Mouse (Mus musculus): ENCODE data around the gene Cgnl1.

Gene Cgnl1

GRCm38 (mm10) chr9:71578896-71579564, 192.4 kb downstream of the Cgnl1 start:
- DNase-seq (ENCODE audit: low read depth, low spot score), result no peak

Measured in c-Kit-negative CD71-positive TER-119-positive erythroid progenitor cells, embryonic 14.5 days (primary cell).